Comparison of ENCODE assay signal across 8 mouse cellular contexts in the genomic region with DNA sequence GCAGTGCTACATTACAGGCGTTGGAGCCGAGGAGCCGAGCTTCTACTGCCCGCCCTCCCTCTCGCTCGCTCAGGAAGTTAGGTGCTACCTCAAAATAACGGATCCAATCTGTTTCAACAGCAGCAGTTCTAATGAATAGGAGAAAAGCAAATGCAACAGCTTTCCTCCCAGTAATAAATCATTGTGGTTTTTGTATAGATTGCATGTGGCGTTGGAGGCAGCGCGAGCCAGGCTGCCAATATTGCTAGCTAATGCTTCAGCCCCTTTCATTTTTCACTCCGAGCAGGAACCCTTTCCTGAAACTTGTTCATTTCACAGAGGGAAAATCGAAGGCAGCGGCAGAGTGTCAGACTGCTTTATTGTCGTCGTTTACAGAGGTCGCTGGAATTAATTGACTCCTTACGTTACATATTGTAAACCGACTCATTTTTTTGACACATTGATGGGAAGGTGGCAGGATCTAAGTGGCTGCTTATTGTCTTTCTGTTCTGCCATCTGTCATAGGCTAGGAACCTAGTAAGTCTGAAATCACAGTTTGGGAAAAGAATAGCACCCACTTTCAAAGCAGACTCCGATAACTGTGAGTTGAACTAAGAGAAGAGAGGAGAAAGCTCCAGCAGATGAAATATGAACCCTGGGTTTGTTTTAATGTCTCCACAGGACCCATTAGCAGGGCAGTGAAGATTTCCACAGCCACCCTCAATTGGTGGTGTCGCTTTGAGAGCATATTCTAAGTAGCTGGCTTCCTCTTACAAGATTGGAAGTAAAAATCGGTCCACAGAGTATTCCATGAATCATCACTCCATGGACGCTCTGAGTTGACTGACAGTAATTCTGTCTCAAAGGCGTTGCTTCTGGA. TPM values are rescaled to one million over a fixed set of nuclear protein-coding genes. Genes with fewer than 3 reads are reported as not detected.
DNase-seq lines count a peak whose midpoint lies in the region; ATAC-seq lines count a peak whose summit lies in the region.

No protein-coding gene starts in this region.

- WGBS in hindbrain, embryonic 14.5 days, result 21% methylated on average over 23 of the region's 23 CpGs
- 67% methylated on average over 23 of the region's 23 CpGs for WGBS in liver, embryonic 12.5 days (ENCODE audit: insufficient replicate concordance)

- H3K4me3 ChIP-seq in hindbrain, embryonic 14.5 days (replicated peaks; ENCODE audit: low read length), result peak overlapping the region; percentile 55
- H3K4me3 ChIP-seq in liver, embryonic 12.5 days, result peak overlapping the region; percentile 6; the same call in 1 of the 2 replicates

- peak overlapping the region; percentile 76 for H3K4me2 ChIP-seq in hindbrain, embryonic 14.5 days (replicated peaks)
- H3K4me2 ChIP-seq in liver, embryonic 12.5 days, result peak overlapping the region; percentile 24

- no peaks in the 10 kb centered on the region for H3K36me3 ChIP-seq in hindbrain, embryonic 14.5 days (replicated peaks; ENCODE audit: control insufficient read depth, insufficient read depth)
- H3K36me3 ChIP-seq in liver, embryonic 12.5 days, result no peaks in the 10 kb centered on the region

- ATAC-seq in cerebellum, adult (ENCODE audit: insufficient number of reproducible peaks, low FRiP score, low TSS enrichment), result peak; percentile 34; the same call in 1 of the 2 replicates
- ATAC-seq in hindbrain, embryonic 14.5 days (ENCODE audit: low FRiP score), result no peak
- ATAC-seq in liver, embryonic 12.5 days, result no peak

- DNase-seq in cerebellum, adult 11 months, result no peak
- peak; percentile 7 for DNase-seq in CD4-positive helper T cell, adult 2 months (ENCODE audit: low read depth, low spot score)
- peak; percentile 34 for DNase-seq in embryo, embryonic 10 days (ENCODE audit: low spot score)
- DNase-seq in hindbrain, embryonic 14.5 days (ENCODE audit: low spot score), result peak; percentile 62
- DNase-seq in right cerebral cortex, postnatal 36 days (ENCODE audit: low spot score in 2 of 2), result peak; percentile 17 to 18
- no peak for DNase-seq in gastrocnemius, postnatal 14 days

- H3K4me1 ChIP-seq in hindbrain, embryonic 14.5 days (replicated peaks; ENCODE audit: control insufficient read depth, insufficient read depth, low read length), result peaks cover 22% of the 10 kb centered on the region
- no peaks in the 10 kb centered on the region for H3K4me1 ChIP-seq in liver, embryonic 12.5 days

- intact Hi-C loops in gastrocnemius, postnatal 14 days (cut with DNase I; ENCODE audit: low total_unique reads), result loop anchor here (10.0 kb wide), 1 partner anchor 639 kb away; no protein-coding TSS in a partner anchor

- H3K9me3 ChIP-seq in hindbrain, embryonic 14.5 days (ENCODE audit: control insufficient read depth, low read length), result no peaks in the 10 kb centered on the region
- H3K9me3 ChIP-seq in liver, embryonic 12.5 days (replicated peaks), result no peaks in the 10 kb centered on the region

- peak overlapping the region; percentile 80 for H3K9ac ChIP-seq in hindbrain, embryonic 14.5 days
- no peak overlapping the region for H3K9ac ChIP-seq in liver, embryonic 12.5 days

- peak overlapping the region; percentile 88 for H3K27ac ChIP-seq in hindbrain, embryonic 14.5 days
- H3K27ac ChIP-seq in liver, embryonic 12.5 days, result no peak overlapping the region

- no peaks in the 10 kb centered on the region for H3K27me3 ChIP-seq in hindbrain, embryonic 14.5 days (ENCODE audit: control insufficient read depth, insufficient read depth, low read length)
- H3K27me3 ChIP-seq in liver, embryonic 12.5 days (replicated peaks), result no peaks in the 10 kb centered on the region

RNA-seq across cellular contexts. Expression of a gene that starts 2.4 kb away (rescaled TPM):
- polyA plus RNA-seq in hindbrain, embryonic 14.5 days (2014; fragmentation: Nextera tagmentation; extraction: Ambion mirVana), result 102 and 121 TPM in 2 replicates
- polyA plus RNA-seq in liver, embryonic 12.5 days (2016; fragmentation: Nextera tagmentation; extraction: Ambion mirVana), result 3.1 and 3.6 TPM in 2 replicates
- under 1 TPM; 0.38 to 0.64 TPM for total RNA-seq in gastrocnemius, postnatal 14 days (2021)

Comparison
In these comparisons a context has a peak if more than half of its experiments do, and no peak if none do; other contexts are left out.
1. DNase-seq: peak in CD4-positive helper T cell, adult 2 months (single experiment), embryo, embryonic 10 days (single experiment), hindbrain, embryonic 14.5 days (single experiment) and right cerebral cortex, postnatal 36 days (2 of 2); none in cerebellum, adult 11 months (single experiment) and gastrocnemius, postnatal 14 days (single experiment).
2. RNA of a gene that starts 2.4 kb away (polyA plus RNA-seq): 102 to 121 TPM in hindbrain, embryonic 14.5 days; 3.1 to 3.6 TPM in liver, embryonic 12.5 days; every median in the first group is over 10 times any median in the second.